Mouse (Mus musculus): Measurements from ENCODE around the gene Fkbpl. TPM values are rescaled to one million over a fixed set of nuclear protein-coding genes. Genes with fewer than 3 reads are reported as not detected.
A peak's percentile ranks its signal among the peaks of the same experiment; 100 is the strongest.

Gene Fkbpl
- 1 to 10 TPM; 3.5 to 5.4 TPM for polyA plus RNA-seq (2017; shearing (Covaris generic))

DNA sequence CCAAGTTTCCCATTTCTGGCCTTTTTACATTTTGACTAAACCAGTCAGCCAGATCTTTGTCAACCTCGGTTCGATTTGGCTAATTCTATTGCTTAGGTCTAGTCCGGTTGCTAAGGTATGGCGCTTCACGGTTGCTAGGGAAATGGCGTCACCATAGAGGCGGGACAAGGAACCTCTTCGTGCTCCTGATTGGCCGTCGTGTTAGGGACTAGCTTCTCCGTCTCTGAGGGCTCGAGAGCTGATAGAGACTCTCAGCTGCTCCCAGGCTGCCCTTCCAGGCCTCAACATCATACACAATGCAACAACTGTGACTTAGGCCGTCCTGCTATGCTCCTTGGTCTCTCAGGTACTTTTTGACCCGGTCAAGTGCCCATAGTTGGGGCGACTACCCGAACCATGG, at the start of gene Fkbpl:
Fkbpl (plus strand) TSS at position 157 of the 400 bp plus-strand sequence.
- ATAC-seq: peak; percentile 73

DNA sequence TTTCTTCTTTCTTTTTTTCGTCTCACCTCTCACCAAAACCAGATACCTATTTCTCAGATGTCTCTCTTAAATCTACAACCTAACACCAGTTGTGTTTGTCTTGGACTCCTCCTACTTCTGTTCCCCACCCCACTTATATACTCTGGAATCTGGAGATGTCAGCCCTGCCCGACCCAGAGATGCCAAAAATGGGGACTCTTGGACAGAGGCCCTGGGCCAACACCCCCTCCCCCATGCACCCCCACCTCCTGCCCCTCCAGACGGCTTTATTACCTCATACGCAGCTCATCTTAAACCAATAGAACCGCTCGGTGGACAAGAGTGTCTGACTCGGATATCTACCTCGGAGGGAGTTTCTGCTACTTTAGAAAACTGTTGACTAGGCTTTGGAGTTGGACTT, 48.5 kb upstream of the Fkbpl start:
- ATAC-seq: no peak

DNA sequence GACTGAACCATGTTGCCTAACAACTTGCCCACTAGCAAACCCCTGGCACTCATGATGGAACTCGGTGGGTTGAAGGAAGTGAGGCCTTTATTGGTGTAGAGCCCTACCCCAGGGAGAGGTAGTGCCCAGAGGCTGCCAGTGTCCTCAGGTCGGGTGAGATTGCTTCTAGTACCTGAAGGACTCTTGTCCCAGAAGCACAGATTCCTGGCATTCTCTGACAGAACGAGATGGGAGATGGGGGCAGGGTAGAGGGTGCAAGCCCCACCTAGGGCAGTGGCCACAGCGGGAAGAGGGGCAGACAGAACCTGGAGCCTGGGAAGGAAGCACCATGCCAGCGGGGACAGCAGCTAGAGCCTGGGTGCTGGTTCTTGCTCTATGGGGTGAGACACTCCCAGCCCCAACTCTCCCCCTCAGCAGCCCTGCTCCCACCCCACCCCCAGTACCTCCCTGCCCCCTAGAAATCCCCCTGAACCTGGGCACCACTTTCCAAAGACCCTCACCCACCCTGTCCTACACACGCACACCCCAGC, 46.9 kb upstream of the Fkbpl start, which contains the start of gene Ager:
Ager (plus strand) TSS at position 297 of the 530 bp plus-strand sequence.
- no peak for ATAC-seq

DNA sequence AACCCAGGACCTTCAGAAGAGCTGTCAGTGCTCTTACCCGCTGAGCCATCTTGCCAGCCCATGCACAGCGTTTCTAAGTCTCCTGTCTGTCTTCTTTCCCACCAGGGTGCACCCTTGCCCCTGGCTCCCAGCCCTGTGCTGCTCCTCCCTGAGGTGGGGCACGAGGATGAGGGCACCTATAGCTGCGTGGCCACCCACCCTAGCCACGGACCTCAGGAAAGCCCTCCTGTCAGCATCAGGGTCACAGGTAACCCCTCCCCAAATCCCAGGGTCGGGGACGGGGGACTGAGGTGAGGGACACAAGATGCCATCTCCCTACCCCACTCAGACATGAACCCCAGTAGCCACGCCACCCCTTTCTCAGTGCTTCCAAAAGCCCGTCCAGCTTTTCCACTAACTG, 44.7 kb upstream of the Fkbpl start:
- no peak for ATAC-seq

DNA sequence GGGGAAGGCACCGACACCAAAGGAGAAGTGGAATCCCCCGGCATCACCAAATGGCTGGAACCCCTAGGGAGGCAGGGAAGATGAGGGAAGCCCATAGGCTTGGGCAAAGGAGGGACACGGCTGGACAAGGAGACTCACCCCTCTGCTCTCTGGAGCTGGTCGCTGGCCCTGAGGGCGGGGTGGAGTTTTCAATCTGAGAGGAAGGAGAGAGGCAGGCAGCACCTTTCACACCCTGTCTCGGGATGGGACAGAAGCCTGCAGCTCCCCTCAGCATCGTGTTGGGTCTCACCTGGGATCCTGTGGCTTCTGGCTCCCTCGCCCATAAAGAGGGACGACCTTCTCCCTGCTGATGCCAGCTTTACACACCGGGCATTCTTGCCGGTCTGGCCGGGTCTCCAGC, 42.8 kb upstream of the Fkbpl start:
- ATAC-seq: no peak

DNA sequence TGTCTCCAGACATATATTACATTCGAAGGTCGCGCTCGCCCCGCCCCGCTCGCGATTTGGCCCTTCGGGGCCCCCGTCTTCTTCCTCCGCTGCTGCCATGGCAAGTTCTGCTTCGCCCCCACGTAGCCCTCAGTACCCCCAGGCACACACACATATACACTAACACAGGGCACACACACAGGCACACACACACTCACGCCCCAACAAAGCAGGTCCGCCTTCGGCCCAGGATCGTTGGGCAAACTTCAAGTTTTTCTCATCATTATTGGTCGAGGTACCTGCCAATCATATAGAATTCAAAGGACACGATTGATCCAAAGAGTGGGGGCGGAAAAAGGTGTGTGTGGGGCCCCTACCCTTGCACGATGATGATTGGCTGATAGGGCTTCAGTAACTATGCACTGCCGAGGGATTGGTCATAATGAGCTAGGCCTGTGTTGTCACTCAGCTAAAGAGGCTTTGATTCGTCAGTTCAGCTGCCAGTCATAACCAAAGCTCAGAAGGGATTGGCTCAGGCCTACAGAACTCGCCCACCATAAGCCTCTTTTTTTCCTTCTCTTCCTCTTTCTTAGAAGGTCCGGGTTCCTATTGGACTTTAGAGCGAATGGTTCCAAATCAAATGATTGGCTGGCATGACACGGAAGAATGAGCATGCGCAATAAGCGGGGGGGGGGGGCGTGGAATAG, 41.0 kb upstream of the Fkbpl start, which contains the start of gene Rnf5:
Rnf5 (minus strand) TSS at position 316 of the 686 bp plus-strand sequence.
- peak; percentile 87 for ATAC-seq

DNA sequence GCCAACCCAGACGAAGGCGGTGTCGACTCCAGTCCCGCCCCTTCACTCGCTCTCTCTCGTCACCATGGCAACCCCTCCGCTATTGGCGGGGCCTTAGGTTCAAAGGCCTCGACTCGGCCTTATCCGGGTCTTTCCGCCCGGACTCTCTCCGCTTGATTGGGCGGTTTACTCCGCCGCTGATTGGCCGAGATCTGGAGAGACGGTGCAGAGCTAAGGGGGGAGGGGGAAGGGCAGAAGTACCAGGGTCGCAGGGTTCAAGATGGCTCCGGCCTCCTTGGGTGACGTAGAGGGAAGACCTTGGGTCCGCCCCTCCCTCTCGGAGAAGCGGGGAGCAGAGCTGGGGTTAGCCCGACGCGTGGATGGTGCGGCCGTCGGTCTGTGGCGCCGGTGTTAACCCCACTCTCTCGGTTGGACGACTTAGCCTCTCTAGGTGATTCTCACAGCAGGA, 40.5 kb upstream of the Fkbpl start, which contains the start of gene Agpat1:
Agpat1 (plus strand) TSS at position 202 of the 448 bp plus-strand sequence.
- peak; percentile 73 for ATAC-seq

DNA sequence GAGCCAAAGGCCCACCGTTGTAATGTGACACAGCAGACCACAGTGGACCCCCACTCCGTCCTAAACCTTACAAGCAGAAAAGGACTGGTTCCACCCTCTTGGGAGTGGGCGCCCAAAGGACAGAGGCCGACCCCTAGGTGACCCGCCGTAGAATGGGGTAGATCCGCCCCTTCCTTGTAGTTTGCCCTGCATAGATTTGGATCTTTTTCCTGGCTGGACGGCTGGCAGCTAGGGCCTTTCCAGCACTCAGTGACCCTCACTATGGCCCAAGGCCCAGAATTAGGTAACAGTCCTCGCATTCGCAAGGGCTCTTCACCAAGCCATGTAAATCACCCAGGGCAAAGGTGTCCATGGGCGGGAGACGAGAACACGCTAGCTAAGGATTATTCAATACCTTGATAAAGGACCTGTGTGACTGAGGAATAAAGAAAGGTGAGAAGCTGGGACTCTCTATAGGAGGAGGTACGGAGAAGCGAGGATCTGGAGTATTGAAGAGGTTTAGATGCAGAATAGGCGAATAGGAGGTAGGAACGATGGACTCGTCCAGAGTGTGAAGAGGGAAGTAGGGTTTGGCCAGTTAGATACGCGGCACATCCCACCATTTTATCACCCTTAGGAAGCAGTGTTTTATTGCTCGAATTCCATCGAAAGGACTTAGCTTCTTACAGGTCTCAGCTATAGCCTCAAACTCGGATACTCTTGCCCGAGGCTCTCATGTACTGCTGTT, 39.9 kb upstream of the Fkbpl start:
- ATAC-seq: no peak

DNA sequence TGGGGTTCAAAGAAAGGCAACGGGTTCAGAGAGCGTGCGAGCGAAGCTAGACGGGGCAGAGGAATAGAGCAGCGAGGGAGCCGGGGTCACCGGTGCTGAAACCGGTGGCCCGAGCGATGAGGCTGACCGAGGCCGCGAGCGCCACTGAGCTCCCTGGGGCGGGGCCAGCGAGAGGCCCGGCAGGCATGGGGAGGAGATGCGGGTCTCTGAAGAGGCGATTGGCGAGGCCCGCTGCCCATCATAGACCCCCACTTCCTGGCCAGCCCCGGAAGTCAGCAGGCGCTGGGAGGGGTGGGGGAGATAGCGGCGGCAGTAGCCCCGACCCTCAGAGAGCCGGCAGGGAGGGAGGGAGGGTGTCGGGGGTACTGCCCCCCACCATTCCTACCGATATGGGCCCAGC, 39.0 kb upstream of the Fkbpl start:
- ATAC-seq: peak; percentile 13

DNA sequence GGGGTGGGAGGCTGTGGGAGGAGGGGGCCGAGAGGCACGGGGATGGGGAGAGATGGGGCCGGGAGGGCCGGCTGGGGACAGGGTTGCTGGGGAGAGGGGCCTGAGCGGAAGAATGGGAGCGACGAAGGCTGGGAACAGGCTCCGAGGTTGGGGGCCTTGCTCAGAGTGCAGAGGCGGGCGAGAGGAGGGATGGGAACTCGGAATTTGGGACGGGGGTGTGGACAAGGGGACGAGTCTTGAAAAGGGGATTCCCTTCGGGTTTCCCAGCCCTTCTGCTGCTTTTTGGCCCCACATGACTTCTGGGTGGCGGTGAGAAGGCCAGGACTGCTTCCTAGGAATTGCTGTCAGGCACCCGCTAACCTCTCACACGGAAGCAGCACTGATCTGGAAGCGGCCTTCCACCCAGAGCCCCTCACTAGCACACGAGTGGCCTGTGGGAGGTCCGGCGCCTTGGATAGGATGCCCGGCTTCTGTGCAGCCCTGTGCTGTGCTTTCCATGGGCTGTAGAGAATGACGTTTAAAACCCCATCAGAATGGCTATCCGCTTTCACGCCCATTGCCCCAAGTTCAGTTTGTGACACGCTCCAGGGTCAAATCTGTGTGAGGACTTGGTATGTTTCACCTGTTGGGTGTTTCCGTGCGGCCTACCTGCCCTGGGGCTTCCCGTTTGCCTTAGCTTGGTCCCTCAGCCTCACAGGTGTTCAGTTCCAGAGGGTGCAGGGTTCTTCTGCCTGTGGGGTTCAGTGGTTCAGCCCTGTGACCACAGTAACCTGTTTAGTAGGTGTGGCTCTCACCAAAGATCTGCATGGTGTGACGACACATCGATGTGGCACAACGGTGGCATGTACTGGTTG, 38.2 kb upstream of the Fkbpl start:
- no peak for ATAC-seq

DNA sequence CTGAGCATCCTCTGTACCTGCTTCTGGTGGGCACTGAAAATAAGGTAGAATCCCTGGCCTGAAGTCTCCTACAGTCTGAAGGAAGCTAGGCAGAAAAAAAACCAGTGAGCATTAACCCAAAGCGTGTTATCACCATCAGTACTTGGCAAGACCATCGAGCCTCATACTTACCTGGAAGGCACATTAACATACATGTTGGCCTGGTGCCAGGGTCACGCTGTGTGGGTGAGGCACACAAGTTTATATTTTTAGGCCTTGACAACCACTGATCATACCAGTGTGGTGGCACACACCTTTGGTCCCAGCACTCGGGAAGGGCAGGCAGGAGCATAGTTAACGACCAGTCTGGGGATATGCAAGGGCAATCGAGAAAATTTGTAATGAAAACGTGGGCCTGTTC, 36.6 kb upstream of the Fkbpl start:
- no peak for ATAC-seq

DNA sequence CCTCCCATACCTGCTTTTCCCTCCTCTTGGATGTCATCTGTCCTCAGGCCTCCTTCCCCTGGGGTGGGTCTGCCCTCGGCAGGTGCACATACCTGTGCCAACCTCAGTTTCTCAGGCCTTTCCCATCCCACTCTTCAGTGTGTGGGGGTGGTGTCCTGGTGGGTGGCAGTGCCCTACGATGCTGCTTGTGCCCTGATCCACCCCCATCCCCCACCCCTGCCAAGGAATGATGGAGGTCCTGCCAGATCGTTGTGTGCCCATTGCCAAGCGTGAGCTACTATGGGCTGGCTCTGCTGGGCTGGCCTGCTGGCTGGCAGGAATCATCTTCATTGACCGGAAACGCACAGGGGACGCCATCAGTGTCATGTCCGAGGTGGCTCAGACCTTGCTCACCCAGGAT, 33.5 kb upstream of the Fkbpl start:
- no peak for ATAC-seq

DNA sequence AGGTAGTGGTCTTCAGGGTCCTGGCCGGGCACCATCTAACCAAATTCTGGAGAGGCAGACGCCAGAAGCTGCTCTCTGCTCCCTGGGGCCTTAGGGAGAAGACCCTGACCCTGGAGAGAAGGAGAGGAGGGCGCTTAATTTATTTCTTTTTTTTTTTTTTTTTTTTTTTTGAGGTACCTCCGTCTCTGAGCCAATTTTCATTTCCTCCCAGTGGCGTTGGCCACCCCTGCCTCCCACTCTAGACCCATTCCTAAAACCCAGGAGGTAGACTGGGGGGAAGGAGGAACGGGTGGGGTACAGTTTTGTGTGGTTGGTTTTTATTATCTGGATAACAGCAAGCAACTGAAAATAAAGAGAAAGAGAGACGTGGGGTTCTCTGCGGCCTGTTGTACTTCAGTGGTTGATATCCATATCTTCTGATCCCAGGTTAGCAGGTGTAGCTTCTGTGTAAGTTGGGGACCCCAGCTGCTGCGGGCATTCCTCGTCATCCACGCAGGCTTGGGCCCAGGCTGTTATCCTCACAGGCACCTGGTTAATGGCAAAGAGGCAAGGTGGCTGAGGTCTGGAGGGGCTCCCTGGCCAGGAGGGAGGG, 31.4 kb upstream of the Fkbpl start:
- ATAC-seq: no peak

DNA sequence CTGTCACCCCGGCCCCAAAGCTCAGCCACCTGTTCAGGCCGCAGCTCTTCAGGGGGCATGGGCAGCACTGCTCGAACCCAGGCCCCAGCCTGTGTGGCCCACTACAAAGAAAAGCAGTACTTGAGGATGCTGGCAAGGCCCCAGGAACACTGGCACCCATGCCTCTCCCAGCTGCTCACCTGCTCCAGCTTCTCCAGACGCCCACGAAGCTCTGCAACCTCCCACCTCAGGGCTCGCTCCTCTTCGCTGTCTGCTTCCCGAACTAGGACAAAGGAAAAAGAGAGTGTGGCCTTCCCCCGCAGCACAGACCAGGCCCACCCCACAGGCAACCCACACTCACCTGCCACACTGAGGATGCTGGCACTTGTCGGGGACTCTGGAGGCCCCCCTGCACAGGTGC, 30.7 kb upstream of the Fkbpl start:
- ATAC-seq: no peak

DNA sequence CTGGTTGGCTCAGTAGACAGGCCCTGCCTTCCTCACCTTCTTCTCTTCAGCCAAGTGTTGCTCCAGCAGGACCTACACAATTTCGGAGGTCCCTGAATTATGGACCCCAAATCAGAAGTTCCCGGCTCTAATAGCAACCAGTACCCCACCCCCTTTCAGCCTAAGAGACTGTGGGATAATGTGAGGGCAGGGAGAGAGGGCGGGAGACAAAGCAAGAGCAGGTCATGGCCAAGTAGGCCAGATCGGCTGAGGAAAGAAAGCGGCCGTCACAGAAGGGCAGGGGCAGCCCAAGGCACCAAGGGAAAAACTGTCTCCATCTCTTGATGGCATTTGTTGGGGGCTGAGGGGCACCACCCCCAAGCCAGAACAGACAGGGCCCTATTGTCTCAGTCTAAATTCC, 28.7 kb upstream of the Fkbpl start, which contains the start of gene Egfl8:
Egfl8 (minus strand) TSS at position 101 of the 400 bp plus-strand sequence.
- ATAC-seq: no peak

DNA sequence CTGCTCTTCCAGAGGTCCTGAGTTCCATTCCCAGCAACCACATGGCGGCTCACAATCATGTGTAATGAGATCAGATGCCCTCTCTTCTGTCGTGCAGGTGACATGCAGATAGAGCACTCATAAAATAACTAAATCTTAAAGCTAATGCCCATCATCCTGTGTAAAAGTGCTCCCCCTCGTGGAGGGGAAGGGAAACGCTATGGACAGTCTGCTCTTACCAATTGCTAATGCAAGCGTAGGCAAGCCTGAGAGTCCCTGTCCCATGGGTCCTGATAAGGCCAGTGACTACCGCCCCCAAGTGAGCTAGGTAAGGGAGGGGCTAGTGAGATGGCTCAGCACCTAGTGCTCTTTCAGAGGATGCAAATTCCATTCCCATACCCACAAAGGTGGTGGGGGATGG, 25.6 kb upstream of the Fkbpl start:
- no peak for ATAC-seq

DNA sequence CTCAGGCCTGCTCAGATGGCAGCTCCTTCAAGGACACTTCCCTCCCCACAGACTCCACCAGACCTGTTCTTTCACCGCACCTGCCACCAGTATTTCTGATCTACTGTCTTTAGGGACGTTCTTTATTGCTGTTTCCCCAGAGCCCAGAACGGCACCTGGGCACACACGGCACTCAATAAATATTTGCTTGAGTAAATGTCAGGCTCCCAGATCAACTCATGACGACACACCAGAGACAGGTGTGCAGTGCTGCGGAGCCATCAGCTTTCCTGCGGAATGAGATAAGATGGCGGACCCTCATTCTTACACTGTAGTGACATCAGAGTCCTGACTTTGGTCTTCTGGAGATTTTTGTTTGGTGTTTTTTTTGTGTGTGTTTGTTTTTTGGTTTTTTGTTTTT, 23.6 kb upstream of the Fkbpl start:
- ATAC-seq: no peak

DNA sequence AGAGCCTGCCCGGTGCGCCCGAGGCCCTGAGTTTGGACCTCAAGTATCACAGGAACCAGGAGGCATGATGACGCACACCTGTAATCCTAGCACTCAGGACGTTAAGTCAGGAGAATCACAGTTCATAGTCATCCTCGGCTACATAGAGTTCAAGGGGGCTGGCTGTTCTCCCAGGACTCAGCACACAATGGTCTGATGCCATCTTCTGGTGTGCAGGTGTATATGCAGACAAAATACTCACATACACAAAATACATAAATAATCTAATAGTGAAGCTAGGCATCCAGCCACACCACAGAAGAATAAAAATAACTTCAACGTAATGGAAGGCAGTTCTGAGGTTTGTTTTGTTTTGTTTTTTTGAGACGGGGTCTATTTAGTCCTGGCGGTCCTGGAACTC, 21.4 kb upstream of the Fkbpl start:
- no peak for ATAC-seq

DNA sequence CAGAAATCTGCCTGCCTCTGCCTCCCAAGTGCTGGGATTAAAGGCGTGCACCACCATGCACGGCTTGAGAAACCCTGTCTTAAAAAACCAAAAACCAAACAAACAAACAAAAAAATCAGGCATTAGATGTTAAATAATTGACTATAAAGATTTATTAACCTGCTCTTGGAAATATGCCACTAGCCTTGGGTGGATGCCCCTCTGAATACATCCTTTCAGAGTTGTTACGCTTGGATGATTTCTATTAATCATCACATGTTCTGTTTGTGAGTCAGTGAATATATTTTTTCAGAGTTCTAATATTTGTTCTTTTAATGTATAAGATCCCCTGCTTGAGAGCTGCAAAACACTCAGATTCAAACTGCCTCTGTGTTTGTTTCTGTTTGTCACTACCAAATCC, 19.6 kb upstream of the Fkbpl start:
- no peak for ATAC-seq

DNA sequence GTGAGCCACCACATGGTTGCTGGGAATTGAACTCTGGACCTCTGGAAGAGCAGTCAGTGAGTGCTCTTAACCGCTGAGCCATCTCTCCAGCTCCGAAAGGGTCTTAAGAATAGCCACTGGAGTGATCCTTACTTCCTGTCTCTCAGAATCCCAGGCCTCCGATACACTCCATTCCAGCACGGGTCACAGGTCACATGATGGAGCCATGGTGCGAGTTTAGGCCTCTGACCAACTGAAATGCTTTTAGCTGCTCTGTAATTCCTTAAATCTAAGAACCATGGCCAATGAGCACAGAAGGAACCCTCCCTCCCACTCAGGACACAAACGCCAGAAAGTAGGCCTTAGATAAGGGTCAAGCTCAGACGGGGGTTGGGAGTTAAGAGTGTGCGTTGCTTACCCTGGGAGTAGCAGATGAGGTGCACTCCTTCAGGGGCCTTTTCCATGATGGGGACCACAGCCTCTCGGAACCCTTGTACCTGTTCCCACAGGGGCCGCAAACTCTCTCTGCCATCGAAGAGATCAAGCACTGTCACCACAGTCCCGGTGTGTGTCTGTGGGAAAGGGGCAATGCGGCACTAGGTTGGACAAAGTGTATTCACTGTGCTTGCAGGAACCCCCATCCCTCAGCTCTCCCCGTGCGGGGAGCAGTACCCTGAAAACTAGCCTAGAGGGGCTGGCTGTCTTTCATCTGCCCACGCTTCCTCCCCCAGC, 18.3 kb upstream of the Fkbpl start:
- no peak for ATAC-seq

DNA sequence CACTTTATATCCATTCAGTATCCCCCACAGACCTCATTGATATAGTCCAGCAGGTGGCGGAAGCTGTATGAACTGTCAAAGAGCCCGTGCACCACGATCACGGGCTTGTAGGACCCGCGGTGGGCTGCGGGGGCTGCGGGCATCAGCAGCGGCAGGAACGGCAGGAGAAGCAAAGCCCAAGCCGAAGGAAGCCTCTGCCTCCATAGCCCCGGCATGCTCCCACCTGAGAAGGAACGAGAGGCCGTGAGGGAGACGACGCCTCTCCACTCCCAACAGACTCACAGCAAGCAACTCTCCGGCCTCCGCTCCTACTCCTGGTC, 17.8 kb upstream of the Fkbpl start:
- no peak for ATAC-seq
